Mouse (Mus musculus) urinary bladder, postnatal 36 days (tissue): Measurements from ENCODE around the gene Supt4a.

Source experiments
- DNase-seq, 2 experiments: peaks; one replicate each; pipeline ENCODE4 v3.0.0; 2022; ENCODE audit warnings: low spot score in 2 of 2, mixed read lengths in 1 of 2

Gene Supt4a

DNA sequence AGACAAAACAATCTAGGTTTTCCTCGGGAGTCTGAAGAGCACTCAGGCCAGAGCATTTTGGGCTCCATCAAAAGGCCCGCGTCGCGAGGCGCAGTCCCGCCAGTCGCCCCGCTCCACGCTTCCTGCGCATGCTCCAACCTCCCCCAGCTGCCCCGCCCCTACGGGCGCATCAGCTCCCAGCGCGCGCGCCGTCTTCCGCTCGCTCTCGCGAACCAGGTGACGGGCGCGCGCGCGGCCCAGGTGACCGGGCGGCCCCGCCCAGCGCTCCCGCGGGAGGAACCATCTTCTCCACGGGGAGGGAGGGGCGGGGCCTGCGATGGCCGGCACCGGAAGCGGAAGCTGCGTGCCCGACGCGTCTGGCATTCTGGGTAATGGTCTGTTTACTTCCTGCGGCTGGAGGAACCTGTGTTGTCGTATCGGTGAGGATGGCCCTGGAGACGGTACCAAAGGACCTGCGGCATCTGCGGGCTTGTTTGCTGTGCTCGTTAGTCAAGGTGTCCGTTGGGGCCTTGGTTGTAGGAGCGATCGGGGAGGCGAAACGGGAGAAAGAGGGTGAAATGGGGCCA, at the start of gene Supt4a:
TSS of gene Supt4a (plus strand) at position 378 of the 566 bp plus-strand sequence.
- peak; percentile 93 to 95 for DNase-seq

DNA sequence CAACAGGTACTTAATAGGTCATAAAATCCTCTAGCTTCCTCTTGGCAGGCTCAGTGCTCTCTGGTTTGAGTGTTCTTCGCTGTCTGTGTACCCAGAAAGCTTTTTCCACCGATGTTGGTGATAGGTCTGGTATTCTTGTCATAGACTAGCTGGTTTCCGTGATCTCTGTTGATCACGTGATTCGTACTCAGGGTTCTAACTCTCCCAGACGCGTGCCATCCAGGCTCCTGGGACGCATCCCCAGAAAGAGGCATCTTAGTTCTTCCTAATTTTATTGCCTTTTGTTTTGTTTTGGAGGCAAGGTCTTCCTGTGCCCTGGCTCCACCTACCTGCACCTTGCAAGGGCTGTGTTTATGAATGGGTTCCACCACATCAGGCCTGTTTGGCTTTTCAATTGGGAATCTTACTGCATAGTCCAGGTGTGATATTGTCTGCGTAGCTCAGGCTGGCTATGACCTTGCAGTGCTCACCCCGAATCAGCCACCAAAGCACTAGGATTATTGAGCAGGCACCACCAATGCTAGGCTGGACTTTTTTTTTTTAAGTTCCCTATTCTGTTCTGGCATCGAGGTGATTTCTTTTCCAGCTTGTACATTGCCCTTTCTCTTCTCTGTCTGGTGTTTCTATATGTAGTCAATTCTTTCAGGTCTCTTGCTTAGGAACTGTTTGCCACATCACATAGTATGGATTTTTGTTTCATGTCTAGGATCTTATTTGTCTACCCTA, 48.7 kb upstream of the Supt4a start:
- no peak for DNase-seq

DNA sequence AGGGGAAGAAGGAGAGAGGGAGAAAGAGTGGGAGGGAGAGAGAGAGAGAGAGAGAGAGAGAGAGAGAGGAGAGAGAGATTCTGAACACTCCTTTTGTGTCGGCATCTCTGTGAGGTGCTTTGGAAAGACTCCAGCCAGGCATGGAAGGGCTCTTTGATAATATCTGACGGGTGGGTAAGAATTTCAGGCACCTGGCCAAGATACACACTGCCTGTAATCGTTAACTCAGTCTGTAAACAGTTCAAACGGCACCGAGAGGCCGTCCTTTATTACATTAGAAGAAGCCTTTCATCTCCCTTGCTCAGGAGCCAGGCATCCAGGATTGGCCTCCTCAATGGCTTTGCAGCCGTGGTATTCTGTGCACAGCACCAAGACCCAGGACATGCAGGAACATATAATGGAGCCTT, 47.9 kb upstream of the Supt4a start:
- DNase-seq = peak; percentile 71 to 73

DNA sequence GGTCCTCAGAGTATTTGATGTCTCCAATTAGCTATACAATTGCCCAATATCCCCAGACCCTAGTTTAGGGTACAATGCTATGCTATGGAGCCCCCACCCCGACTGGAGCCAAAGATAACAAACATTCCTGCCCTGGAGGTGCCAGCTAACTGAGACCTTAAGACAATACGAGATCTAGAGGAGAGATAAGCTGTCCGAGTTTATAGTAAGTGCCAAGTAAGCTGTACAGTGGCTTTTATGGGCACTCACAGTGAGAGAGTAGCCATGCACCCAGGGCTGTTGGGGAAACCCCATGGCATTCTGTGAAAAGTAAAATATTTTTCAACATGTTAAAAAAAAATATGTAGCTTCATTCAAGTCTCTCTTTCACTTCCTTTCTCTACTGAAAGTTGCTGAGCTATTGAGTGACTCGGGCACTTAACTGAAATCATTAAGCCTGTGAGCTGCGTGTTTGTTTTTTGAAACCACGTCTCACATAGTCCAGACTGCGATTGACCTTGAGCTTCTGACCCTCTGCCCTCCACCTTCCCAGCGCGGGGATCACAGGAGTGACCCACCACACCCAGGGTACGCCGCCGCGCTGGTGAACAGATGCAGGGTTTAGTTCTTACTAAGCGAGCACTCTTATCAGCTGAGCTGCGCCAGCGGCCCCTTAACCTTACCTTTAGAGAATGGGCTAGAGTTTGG, 47.2 kb upstream of the Supt4a start:
- DNase-seq = no peak

DNA sequence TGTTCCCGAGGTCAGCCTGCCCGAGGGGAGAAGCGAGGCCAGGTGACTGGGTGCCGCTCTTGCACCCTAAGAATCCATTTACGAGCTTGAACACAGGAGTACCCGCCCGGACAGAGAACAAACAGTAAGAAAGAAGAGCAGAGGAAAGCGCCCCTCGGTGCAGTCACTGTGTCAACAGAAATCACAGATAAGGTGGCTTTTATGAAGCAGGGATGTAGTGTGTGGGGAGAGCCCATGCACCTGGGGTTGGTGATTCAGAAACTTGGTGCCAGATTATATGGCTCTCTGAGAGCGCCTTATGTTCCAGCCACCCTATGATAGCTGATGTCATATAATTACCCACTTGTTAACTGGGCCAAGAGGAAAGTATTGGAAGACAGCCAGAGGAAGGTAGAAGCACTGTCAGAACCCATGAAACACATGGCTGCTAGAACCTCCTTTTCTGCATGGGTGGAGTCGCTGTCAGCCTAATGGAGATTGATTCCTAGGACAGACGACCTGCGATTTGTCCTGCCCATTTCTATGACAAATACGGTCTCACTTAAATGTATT, 40.1 kb upstream of the Supt4a start:
- peak in 1 of 2 experiments; percentile 9 for DNase-seq

DNA sequence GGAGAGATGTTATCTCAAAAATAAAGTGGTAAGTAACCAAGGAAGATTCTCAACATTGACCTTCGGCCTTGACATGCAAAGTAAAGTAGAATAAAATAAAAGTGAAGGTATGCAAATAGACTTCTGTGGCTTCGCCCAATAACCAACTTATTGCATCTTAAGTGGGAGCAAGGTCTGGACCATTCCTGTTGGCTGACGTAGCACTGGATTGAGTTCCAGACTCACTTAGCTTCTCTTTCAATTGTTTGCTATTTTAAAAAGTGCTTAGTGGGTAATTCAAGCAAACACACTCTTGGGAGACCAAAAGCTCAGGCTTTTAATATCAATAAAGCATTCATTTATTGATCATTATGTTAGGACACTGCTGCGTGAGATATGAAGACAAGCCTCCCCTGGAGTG, 39.2 kb upstream of the Supt4a start:
- DNase-seq = no peak

DNA sequence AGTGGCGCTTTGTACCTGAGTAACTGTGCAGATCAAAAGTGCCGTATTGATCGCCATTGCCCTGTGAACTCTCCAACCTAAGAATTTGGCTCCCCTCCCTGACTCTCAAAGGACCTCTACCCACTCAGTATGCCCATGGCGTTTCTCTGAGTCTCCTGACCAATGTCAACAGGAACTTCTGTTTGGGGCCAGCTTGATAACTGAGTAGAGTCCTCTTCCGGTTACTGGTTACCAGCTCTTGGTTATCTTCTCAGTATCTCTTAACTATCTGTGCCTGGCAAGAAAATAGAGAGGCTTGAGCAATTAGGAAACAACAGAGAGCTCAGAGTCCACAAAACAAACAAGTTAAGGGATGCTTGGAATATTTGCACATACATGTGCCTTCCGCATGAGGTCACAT, 36.2 kb upstream of the Supt4a start:
- no peak for DNase-seq

DNA sequence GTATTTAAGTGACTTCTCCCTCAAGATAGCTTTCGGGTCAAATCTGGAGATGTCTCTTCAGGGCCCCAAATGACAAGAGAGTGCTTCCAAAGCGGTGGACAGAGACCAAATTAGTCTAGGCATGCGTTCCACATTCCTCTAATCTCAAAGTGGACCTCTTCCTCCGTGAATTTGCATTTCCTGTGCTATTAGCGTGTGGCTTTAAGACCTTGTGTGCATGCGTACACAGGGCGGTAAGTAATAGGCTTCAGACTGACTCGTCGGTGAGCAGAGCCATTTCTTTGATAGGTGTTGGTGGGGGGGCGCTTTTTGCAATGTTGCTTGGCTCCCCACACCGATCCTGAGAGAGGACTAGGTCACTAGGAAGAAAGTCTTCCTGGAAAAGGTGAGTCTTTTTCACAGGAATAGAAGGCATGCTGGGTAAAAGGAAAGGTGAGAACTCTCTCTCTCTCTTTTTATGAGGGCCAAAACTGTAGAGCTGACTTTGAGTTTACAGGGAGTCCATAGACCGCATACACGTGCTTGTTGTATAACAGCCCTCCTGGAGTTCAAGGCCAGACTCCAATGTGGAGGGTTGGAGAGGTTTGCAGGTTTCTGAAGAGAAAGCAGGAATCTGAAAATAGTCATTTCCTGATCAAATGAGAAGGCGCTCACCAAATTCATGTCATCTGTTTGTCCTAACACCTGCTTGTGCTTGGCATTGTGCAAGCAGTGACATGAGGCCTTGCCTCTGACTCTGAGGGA, 35.3 kb upstream of the Supt4a start:
- DNase-seq = no peak

DNA sequence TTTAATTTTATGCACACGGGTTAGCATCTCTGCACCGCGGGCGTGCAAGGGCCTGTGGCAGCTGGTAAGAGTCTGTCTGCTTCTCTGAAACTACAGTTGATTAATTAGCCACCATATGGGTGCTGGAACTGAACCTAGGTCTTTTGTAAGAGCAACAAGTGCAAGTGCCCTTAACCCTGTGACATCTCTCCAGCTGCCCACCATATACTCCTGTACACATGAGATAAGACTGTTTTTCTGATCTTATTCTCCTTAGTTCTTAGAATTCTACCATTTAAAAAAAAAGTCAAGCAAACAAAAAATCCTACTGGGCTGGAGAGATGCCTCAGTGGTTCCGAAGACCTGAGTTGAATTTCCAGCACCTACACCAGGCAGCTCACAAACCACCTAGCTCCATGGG, 33.7 kb upstream of the Supt4a start:
- no peak for DNase-seq

DNA sequence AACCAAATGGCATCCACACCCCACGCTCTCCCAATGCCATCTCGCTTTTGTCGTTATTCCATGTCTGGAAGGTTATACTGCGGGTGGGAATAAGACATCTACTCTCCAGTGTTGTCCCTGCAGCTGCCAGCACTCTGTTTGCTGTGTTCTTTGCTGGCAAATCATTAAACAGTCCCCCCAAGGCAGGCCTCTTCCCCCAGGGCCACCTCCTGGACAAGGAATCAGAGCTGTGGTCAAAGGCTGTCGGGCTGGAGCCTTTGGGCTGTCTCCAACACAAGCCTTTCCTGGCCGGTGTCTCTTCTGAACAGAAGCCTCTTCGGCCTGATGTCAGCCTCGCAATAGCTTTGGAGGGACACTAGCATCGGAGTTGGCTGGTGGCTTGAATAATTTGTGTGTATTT, 33.1 kb upstream of the Supt4a start:
- no peak for DNase-seq

DNA sequence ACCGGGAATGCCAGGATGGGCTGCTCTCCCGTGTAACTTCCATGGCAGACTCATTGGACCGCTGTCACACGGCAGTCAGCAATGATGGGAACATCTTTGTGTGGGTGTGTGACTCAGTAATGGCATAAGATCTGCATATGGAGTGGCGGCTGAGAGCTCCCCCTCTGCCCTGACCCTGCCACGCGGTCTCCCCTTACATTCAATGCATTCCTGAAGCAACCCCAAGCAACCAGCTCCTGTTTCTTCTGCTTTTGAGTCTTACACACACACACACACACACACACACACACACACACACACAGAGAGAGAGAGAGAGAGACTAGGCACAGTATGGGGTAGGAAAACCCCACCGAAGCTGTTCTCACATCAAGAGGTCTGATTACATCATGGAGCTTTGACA, 29.8 kb upstream of the Supt4a start:
- no peak for DNase-seq

DNA sequence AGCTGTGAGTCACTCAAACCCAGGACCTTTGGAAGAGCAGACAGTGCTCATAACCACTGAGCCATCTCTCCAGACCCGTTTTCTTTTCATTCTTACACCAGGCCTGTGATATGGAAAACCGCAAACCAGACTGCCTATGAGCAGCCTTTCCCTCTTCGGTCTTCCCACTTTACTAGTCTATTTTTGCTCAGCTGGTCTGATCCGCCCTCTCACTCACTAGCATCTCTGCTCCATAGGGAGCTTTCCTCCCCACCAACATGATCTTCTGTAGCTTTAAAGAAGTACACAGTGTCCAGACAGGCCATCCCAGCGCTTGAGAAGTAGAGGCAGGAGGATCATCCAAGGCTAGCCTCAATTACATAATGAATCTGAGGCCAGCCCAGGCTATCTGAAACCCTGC, 28.4 kb upstream of the Supt4a start:
- DNase-seq = no peak

DNA sequence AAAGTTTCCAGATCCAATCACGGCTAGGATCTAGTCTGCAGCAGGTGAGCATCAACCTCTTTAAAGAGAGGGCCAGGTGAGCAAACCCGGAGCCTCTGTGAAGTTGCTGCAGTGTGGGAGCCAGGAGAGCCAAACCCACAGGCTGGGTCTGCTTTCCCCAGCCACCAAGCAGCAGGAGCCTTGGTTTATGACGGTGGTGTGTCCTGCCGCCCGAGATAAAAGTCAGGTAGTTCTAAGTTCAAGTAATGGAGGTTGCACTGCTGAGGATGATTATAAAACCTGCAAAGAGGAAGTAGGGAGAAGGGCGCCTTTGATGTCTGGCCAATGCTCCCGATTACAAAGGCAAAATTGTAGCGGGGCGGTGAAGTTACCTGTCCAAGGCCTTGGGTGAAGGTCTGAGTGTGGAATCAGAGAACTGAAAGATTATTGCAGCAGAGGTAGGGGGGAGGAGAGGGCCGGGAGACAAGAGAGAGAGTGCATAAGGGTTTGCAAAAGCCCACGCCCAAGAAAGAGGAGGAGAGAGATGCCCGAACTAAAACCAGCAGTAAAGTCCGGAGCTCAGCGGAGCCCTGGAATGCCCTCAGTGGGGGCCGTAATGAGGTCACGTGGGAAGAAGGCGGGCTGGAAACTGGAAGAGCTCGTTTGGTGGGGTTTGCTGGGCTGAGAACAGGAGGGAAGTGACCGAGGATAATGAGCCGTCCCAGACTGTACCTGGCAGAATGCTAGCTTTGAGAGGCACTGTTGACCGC, 27.7 kb upstream of the Supt4a start:
- peak; percentile 75 to 80 for DNase-seq

DNA sequence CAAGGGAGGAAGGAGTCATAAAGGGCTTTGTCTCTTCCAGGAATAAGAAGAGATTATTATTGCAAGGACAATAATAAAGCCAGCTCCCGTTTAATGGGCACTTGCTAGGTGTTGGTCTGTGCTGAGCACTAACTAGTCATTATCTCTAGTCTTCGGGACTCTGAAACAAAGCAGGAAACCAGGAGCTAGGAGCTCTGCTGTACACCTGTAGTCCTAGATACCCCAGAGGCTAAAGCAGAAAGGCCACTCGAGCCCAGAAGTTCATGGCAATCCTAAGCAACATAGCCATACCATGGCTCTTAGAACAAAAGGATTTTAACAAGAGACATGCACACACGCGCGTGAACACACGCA, 27.1 kb upstream of the Supt4a start:
- DNase-seq = no peak

DNA sequence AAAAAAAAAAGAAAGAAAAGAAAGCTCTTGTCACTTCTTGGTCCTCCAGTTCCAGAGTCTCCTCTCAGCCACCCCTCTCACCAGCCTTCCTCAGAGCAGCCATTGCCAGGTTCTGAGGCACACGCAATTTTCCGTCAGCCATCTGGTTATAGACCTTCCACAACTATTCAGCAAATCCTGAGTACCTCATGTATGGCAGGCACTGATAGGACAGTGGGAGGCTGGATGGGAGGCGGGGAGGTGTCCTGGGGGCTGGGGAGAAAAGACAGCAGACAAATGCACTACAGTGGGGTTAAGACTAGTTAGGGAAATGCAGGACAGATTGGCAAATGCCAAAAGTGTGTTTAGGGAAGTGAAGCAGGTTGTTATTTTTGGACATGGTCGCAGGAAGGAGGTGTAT, 25.2 kb upstream of the Supt4a start:
- DNase-seq = no peak

DNA sequence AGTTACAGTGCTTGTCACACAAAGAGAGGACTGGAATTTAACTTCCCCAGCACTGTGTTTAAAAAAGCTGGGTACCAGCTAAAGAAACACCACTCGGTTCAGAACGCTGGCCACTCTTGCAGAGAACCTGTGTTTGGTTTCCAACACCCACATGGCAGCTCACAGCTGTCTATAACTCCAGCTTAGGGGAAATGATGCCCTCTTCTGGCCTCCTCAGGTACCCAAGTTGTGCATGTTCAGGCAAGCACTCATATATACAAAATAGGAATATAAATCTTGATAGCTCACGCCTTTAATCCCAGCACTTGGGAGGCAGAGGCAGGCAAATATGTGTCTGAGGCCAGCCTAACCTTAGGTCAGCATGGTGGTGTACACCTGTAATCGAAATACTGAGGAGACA, 21.4 kb upstream of the Supt4a start:
- no peak for DNase-seq

DNA sequence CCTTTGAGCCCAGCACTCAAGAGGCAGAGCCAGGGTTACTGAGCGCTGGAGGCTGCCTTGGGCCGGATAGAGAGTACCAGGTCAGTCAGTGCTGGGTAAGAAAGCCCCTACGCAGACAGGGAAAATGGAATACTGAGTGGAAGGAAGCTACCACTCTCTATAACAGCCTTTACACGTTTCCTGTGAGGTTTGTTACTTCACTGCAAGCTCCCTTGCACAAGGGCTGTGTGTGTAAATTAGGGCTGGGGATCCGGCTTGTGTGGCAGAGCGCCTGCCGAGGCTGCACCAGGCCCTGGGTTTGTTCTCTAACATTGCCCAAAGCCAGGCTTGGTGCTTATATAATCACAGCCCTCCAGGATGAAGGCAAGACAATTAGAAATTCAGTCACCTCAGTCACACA, 17.8 kb upstream of the Supt4a start:
- DNase-seq = no peak

DNA sequence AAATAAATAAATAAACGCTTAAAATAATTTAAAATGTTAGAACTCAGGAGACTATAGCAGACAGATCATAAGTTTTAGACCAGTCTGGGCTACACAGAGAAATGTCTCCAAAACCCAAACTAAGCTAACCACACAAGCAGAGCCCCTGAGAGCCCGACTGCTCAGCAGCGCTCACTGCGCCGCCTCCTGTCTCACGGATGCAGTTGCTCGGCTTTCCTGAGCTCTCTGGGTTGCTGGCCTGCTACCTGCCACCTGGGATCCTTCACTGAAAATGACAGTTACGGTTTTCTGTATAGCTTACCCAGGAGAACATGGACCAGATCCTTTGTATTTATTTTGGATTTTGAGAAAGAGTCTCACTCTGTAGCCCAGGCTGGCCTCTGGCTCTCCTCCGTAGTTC, 17.0 kb upstream of the Supt4a start:
- DNase-seq = no peak

DNA sequence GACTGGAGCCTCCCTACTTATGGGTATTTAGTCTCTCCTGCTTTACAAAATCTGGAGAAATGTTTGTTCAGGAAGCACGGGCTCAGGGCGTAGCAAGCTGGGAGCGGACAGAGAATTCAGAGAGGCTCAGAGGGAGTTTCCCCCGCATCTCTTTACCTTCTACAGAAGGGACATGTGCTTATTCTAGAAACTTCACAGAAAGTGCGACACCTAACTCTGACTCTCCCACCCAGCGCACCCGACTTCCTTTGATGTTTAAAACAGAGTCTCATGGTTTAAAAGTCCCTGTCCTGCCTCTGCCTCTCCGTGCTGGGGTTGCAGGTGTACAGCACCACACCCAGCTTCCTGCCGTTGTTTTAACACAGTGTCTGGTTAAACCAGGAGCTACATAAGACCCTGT, 16.5 kb upstream of the Supt4a start:
- DNase-seq = no peak

DNA sequence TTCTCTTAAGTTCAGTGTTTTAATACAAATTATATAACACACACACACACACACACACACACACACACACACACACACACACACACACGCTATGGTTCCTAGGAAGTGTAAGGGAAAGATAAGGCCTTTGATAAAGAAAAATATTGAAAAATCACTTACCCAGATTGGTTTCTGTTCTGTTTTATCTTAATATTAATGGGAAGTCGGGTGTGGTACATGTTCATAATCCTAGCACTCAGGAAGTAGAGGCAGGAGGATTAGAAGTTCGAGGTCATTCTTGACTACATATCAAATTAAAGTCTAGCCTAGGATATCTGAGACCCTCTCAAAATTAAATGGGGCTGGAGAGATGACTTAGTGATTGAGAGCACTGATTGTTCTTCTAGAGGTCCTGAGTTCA, 15.2 kb upstream of the Supt4a start:
- no peak for DNase-seq

DNA sequence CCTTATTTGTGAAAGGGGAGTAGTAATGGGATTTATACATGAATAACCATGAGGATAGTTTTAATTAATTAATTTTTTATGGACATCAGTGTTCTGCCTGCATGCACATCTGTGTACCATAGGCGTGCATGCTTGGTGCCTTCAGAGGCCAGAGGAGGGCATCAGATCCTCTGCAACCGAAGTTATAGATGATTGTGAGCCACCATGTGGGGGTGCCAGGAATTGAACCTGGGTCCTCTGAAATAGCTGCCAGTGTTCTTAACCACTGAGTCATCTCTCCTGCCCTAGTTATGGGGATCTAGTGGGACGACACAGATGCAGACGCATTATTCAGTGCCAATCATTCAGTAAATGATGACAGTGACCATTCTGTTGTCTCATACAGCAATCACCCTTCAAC, 14.5 kb upstream of the Supt4a start:
- DNase-seq = no peak

DNA sequence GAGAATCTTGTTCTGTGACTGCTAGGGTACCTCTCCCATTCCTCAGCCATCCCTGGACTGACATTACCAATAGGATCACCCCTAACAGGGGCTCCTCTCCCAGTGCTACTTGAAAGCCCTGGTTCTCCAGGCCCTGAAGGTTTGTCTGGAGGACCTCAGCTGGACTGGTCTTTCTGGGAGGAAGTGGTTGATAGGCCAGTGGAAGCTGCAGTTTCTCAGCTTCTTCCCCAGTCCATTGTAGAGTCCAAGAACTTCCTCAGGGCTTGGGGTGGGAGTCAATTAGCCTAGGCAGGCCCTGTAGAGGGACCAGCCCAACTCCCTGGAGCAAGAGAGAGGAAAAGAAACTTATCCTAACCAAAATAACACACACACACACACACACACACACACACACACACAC, 11.8 kb upstream of the Supt4a start:
- no peak for DNase-seq
